Mouse (Mus musculus) heart, adult 2 months (tissue): ENCODE results near the gene Spata2l. TPM values are rescaled to one million over a fixed set of nuclear protein-coding genes. Genes with fewer than 3 reads are reported as not detected.

Experiments used
- DNase-seq, 2 experiments: peaks; one replicate each; pipeline ENCODE4 v3.0.0; 2021
- H3K27ac ChIP-seq: fragments of 200-600 bp; 2 replicates; pipeline ENCODE4 v1.8.1; 2022
- H3K27me3 ChIP-seq: fragments of 200-500 bp; 2 replicates; pipeline ENCODE4 v1.6.1; 2012; ENCODE audit warnings: mild to moderate bottlenecking, low read length, inconsistent platforms, mixed read lengths; ENCODE audit not compliant: control insufficient read depth, insufficient read depth
- H3K36me3 ChIP-seq: fragments of 200-500 bp; 2 replicates; pipeline ENCODE4 v1.6.1; 2012; ENCODE audit warnings: low read length, inconsistent platforms; ENCODE audit not compliant: control insufficient read depth, insufficient read depth
- H3K4me1 ChIP-seq: fragments of 200-500 bp; 2 replicates; pipeline ENCODE4 v1.6.1; 2011; ENCODE audit warnings: low read length; ENCODE audit not compliant: control insufficient read depth, insufficient read depth
- H3K4me3 ChIP-seq: fragments of 200-600 bp; 2 replicates; pipeline ENCODE4 v1.8.1; 2022
- H3K79me2 ChIP-seq: fragments of 200-500 bp; replicated peaks from 2 replicates; pipeline ENCODE4 v1.6.1; 2012; ENCODE audit warnings: mild to moderate bottlenecking, inconsistent platforms, low read length, moderate library complexity, mixed read lengths; ENCODE audit not compliant: control insufficient read depth, insufficient read depth
- H3K9ac ChIP-seq: fragments of 200-500 bp; 2 replicates; pipeline ENCODE4 v1.6.1; 2012; ENCODE audit warnings: low read depth, mild to moderate bottlenecking, control low read depth, inconsistent platforms, low read length, mixed read lengths
- CTCF ChIP-seq: fragments of 200-600 bp; IDR thresholded peaks from 2 replicates; pipeline ENCODE4 v1.8.1; 2022; ENCODE audit warnings: antibody characterized with exemption, mild to moderate bottlenecking, moderate library complexity
- EP300 ChIP-seq: fragments of 200-500 bp; IDR thresholded peaks from 2 replicates; pipeline ENCODE4 v1.6.1; 2011; ENCODE audit warnings: low read depth, low read length, control low read depth; ENCODE audit not compliant: insufficient read depth
- POLR2A ChIP-seq: fragments of 200-500 bp; IDR thresholded peaks from 2 replicates; pipeline ENCODE4 v1.6.1; 2011; ENCODE audit warnings: mild to moderate bottlenecking, low read depth, low read length, control low read depth; ENCODE audit not compliant: insufficient read depth
- WGBS: fragments of 180-500 bp; shearing (Covaris S2); methylation state at CpG from one replicate; pipeline ENCODE4 v1.1.7; 2018; 5-methylcytosine and 5-hydroxymethylcytosine counted together
- intact Hi-C: fragments of 180-260 bp; cut with DNase I; formaldehyde crosslinking; loops from one replicate; pipeline ENCODE4 v1.15.1; 2025
- polyA plus RNA-seq: library from polyadenylated mRNA; depleted of rRNA; stranded (reverse); fragments of >200 nt; gene quantifications from 2 replicates; pipeline ENCODE4 v1.2.3, GENCODE M21; 2012
- total RNA-seq, 2 experiments: library from RNA; stranded (reverse); gene quantifications; 2 replicates each; pipeline ENCODE4 v1.2.3; 2021

The Spata2l gene
- total and polyA plus RNA-seq, 3 experiments = 6.0 to 7.5 (median 6.7) TPM

GRCm38 (mm10) chr8:123279828-123280227, 43.8 kb upstream of the Spata2l start:
- Histone ChIP-seq H3K9ac (no peak overlapping the region), H3K27ac (no peak overlapping the region), H3K79me2 (no peaks in the 10 kb centered on the region), H3K27me3 (no peaks in the 10 kb centered on the region), H3K4me3 (no peak overlapping the region), H3K36me3 (no peaks in the 10 kb centered on the region), H3K4me1 (no peaks in the 10 kb centered on the region)
- intact Hi-C loops = no loop called here
- TF ChIP-seq POLR2A = no peak
- TF ChIP-seq EP300 = no peak
- TF ChIP-seq CTCF = no peak
- no peak for DNase-seq
- WGBS = 90% methylated on average over 4 of the region's 4 CpGs

GRCm38 (mm10) chr8:123278445-123278844, 42.4 kb upstream of the Spata2l start:
- no peak for DNase-seq
- 67% methylated on average over 7 of the region's 7 CpGs for WGBS
- H3K79me2 ChIP-seq = no peaks in the 10 kb centered on the region
- H3K27me3 ChIP-seq = no peaks in the 10 kb centered on the region
- intact Hi-C loops = no loop called here
- no peak overlapping the region for H3K27ac ChIP-seq
- TF ChIP-seq EP300 (no peak), CTCF (no peak), POLR2A (no peak)
- no peak overlapping the region for H3K9ac ChIP-seq
- no peaks in the 10 kb centered on the region for H3K36me3 ChIP-seq
- no peak overlapping the region for H3K4me3 ChIP-seq
- no peaks in the 10 kb centered on the region for H3K4me1 ChIP-seq

- H3K79me2 ChIP-seq = no peaks in the 10 kb centered on the region
- TF ChIP-seq POLR2A = no peak
- TF ChIP-seq CTCF = no peak
- no peak for TF ChIP-seq EP300
- no peak for DNase-seq
- intact Hi-C loops = no loop called here
- no peak overlapping the region for H3K9ac ChIP-seq
- H3K36me3 ChIP-seq = no peaks in the 10 kb centered on the region
- no peak overlapping the region for H3K27ac ChIP-seq
- no peaks in the 10 kb centered on the region for H3K4me1 ChIP-seq
- WGBS = 94% methylated on average over 12 of the region's 12 CpGs
- no peaks in the 10 kb centered on the region for H3K27me3 ChIP-seq
- H3K4me3 ChIP-seq = no peak overlapping the region
These were observed 39.1 kb upstream of the Spata2l start for GRCm38 (mm10) chr8:123275096-123275495.

- TF ChIP-seq POLR2A (no peak), EP300 (no peak), CTCF (no peak)
- Histone ChIP-seq H3K4me3 (no peak overlapping the region), H3K9ac (no peak overlapping the region), H3K4me1 (no peaks in the 10 kb centered on the region), H3K79me2 (no peaks in the 10 kb centered on the region), H3K36me3 (no peaks in the 10 kb centered on the region), H3K27me3 (no peaks in the 10 kb centered on the region), H3K27ac (no peak overlapping the region)
- 92% methylated on average over 5 of the region's 5 CpGs for WGBS
- intact Hi-C loops = no loop called here
- no peak for DNase-seq
These were observed 38.4 kb upstream of the Spata2l start for GRCm38 (mm10) chr8:123274447-123274846.

GRCm38 (mm10) chr8:123271901-123272300, 35.9 kb upstream of the Spata2l start:
- Histone ChIP-seq H3K27me3 (no peaks in the 10 kb centered on the region), H3K9ac (no peak overlapping the region), H3K4me1 (no peaks in the 10 kb centered on the region), H3K4me3 (no peak overlapping the region), H3K79me2 (no peaks in the 10 kb centered on the region), H3K27ac (no peak overlapping the region), H3K36me3 (no peaks in the 10 kb centered on the region)
- no peak for TF ChIP-seq CTCF
- TF ChIP-seq EP300 = no peak
- no peak for TF ChIP-seq POLR2A
- intact Hi-C loops = no loop called here
- 73% methylated on average over 4 of the region's 4 CpGs for WGBS
- DNase-seq = no peak

GRCm38 (mm10) chr8:123271147-123271546, 35.1 kb upstream of the Spata2l start:
- no peaks in the 10 kb centered on the region for H3K27me3 ChIP-seq
- no peaks in the 10 kb centered on the region for H3K4me1 ChIP-seq
- H3K9ac ChIP-seq = no peak overlapping the region
- H3K36me3 ChIP-seq = no peaks in the 10 kb centered on the region
- intact Hi-C loops = no loop called here
- 90% methylated on average over 10 of the region's 10 CpGs for WGBS
- H3K79me2 ChIP-seq = no peaks in the 10 kb centered on the region
- DNase-seq = no peak
- TF ChIP-seq CTCF (no peak), POLR2A (no peak), EP300 (no peak)
- H3K27ac ChIP-seq = no peak overlapping the region
- no peak overlapping the region for H3K4me3 ChIP-seq
